Comparison of ENCODE assay signal across 11 mouse cellular contexts in the genomic region with DNA sequence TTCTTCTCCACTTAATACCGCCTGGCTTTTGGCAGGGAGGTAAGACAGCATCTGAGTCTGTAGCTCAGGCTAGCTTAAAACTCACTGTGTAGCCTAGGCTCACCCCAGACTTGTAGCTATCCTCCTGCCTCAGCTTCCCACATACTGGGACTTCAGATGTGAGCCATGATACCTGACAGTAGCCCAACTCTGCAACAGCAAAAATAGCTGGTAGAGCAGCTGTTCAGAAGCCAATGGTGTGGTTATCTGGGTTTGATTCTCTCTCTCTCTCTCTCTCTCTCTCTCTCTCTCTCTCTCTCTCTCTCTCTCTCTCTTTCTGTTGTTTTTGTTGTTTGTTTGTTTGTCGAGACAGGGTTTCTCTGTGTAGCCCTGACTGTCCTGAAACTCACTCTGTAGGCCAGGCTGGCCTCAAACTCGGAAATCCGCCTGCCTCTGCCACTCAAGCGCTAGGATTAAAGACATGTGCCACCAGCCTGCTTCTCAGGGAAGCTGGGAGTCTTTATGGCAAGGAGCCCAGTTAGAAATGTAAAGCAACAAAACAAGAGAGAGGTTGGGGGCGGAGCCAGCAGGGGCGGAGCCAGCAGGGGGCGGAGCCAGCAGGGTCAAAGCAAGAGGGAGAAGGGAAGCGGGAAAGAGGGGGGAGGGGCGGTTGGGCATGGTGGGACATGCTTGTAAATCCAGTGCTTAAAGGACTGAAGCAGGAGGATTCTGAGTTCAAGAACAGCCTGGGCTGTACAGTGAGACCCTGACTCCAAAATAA. TPM values are rescaled to one million over a fixed set of nuclear protein-coding genes. Genes with fewer than 3 reads are reported as not detected.
DNase-seq lines count a peak whose midpoint lies in the region; ATAC-seq and TF ChIP-seq lines count a peak whose summit lies in the region.
"Had no signal": no experiment of that assay in that cellular context is flagged by ENCODE, and none has a peak within 500 bp of the region (broad histone marks: within the 10 kb centered on the region; RNA-seq: fewer than 3 reads in every experiment).

No protein-coding gene starts in this region.

- TF ChIP-seq CTCF in forebrain, postnatal 0 days (IDR thresholded peaks at IDR 0.05; ENCODE audit: low read depth): no peak

- DNase-seq in forebrain, embryonic 11.5 days (ENCODE audit: low spot score): peak; percentile 69
- no peak for DNase-seq in forebrain, postnatal 0 days
- peak; percentile 41 for DNase-seq in thymus, postnatal 4 days
- no peak for DNase-seq in thymus, adult 18-20 months
- peak; percentile 38 for DNase-seq in limb, embryonic 11.5 days (ENCODE audit: low spot score)
- DNase-seq in urinary bladder, postnatal 4 days (ENCODE audit: low spot score in 2 of 2): no peak
- no peak for DNase-seq in ovary, postnatal 14 days (ENCODE audit: low spot score)
- DNase-seq: cerebellum, postnatal 36 days had no signal

- ATAC-seq in forebrain, embryonic 11.5 days (replicated peaks; ENCODE audit: low FRiP score): no peak
- ATAC-seq in forebrain, postnatal 0 days: no peak
- no peak for ATAC-seq in limb, embryonic 11.5 days (ENCODE audit: insufficient number of reproducible peaks, low FRiP score, low TSS enrichment, low read depth)
- ATAC-seq in intestine, embryonic 16.5 days: no peak

- H3K4me1 ChIP-seq in forebrain, embryonic 11.5 days (replicated peaks; ENCODE audit: control insufficient read depth, insufficient read depth, low read length): no peaks in the 10 kb centered on the region
- peaks cover 10% of the 10 kb centered on the region; the same call in 1 of the 2 replicates for H3K4me1 ChIP-seq in forebrain, postnatal 0 days (ENCODE audit: insufficient read depth)
- H3K4me1 ChIP-seq in limb, embryonic 11.5 days (ENCODE audit: control insufficient read depth, insufficient read depth, low read length): no peaks in the 10 kb centered on the region
- H3K4me1 ChIP-seq in intestine, embryonic 16.5 days (ENCODE audit: control insufficient read depth, insufficient read depth, low read length): peaks cover 12% of the 10 kb centered on the region; the same call in 1 of the 2 replicates
- H3K4me1 ChIP-seq: liver, embryonic 15.5 days had no signal

- H3K27me3 ChIP-seq in forebrain, embryonic 11.5 days (ENCODE audit: control insufficient read depth, insufficient read depth, low read length): no peaks in the 10 kb centered on the region
- H3K27me3 ChIP-seq in forebrain, postnatal 0 days (ENCODE audit: insufficient read depth, low read length): no peaks in the 10 kb centered on the region
- H3K27me3 ChIP-seq in limb, embryonic 11.5 days (ENCODE audit: control insufficient read depth, insufficient read depth, low read length): no peaks in the 10 kb centered on the region
- no peaks in the 10 kb centered on the region for H3K27me3 ChIP-seq in intestine, embryonic 16.5 days (replicated peaks; ENCODE audit: control insufficient read depth, insufficient read depth, low read length)
- H3K27me3 ChIP-seq: liver, embryonic 15.5 days had no signal

- no peak overlapping the region for H3K9ac ChIP-seq in forebrain, embryonic 11.5 days (ENCODE audit: low read length)
- no peak overlapping the region for H3K9ac ChIP-seq in forebrain, postnatal 0 days
- no peak overlapping the region for H3K9ac ChIP-seq in limb, embryonic 11.5 days (ENCODE audit: low read length)
- H3K9ac ChIP-seq in intestine, embryonic 16.5 days (ENCODE audit: low read depth, low read length): no peak overlapping the region
- H3K9ac ChIP-seq: liver, embryonic 15.5 days had no signal

- no peaks in the 10 kb centered on the region for H3K36me3 ChIP-seq in forebrain, embryonic 11.5 days (ENCODE audit: control insufficient read depth, insufficient read depth, low read length)
- H3K36me3 ChIP-seq in forebrain, postnatal 0 days (ENCODE audit: insufficient read depth): no peaks in the 10 kb centered on the region
- no peaks in the 10 kb centered on the region for H3K36me3 ChIP-seq in limb, embryonic 11.5 days (ENCODE audit: control insufficient read depth, insufficient read depth, low read length)
- no peaks in the 10 kb centered on the region for H3K36me3 ChIP-seq in intestine, embryonic 16.5 days (ENCODE audit: control insufficient read depth, insufficient read depth, low read length)
- H3K36me3 ChIP-seq: liver, embryonic 15.5 days had no signal

- no peak overlapping the region for H3K4me2 ChIP-seq in forebrain, embryonic 11.5 days (ENCODE audit: low read depth, low read length, severe bottlenecking)
- H3K4me2 ChIP-seq in forebrain, postnatal 0 days (ENCODE audit: low read depth): no peak overlapping the region
- no peak overlapping the region for H3K4me2 ChIP-seq in limb, embryonic 11.5 days (ENCODE audit: low read depth, severe bottlenecking)
- no peak overlapping the region for H3K4me2 ChIP-seq in intestine, embryonic 16.5 days (ENCODE audit: low read depth, low read length)

- H3K4me3 ChIP-seq in forebrain, embryonic 11.5 days (ENCODE audit: low read depth, low read length): no peak overlapping the region
- H3K4me3 ChIP-seq in forebrain, postnatal 0 days (ENCODE audit: low read depth, low read length): no peak overlapping the region
- no peak overlapping the region for H3K4me3 ChIP-seq in limb, embryonic 11.5 days (ENCODE audit: low read depth, low read length)
- H3K4me3 ChIP-seq in intestine, embryonic 16.5 days (ENCODE audit: low read length): no peak overlapping the region
- H3K4me3 ChIP-seq: layer of hippocampus, adult 2 months; liver, embryonic 15.5 days had no signal

- no peak overlapping the region for H3K27ac ChIP-seq in forebrain, embryonic 11.5 days (ENCODE audit: low read depth, low read length)
- no peak overlapping the region for H3K27ac ChIP-seq in forebrain, postnatal 0 days (ENCODE audit: low read depth, low read length)
- no peak overlapping the region for H3K27ac ChIP-seq in limb, embryonic 11.5 days (replicated peaks; ENCODE audit: low read depth, low read length)
- H3K27ac ChIP-seq in intestine, embryonic 16.5 days (ENCODE audit: low read length): no peak overlapping the region
- H3K27ac ChIP-seq: layer of hippocampus, adult 2 months; liver, embryonic 15.5 days had no signal

- WGBS in forebrain, embryonic 11.5 days: 82% methylated on average over 10 of the region's 10 CpGs
- WGBS in forebrain, postnatal 0 days: 77% methylated on average over 10 of the region's 10 CpGs
- WGBS in limb, embryonic 11.5 days: 71% methylated on average over 10 of the region's 10 CpGs
- 75% methylated on average over 10 of the region's 10 CpGs for WGBS in intestine, embryonic 16.5 days

- no peaks in the 10 kb centered on the region for H3K9me3 ChIP-seq in forebrain, embryonic 11.5 days (ENCODE audit: control insufficient read depth, low read length)
- H3K9me3 ChIP-seq in forebrain, postnatal 0 days (ENCODE audit: low read length): no peaks in the 10 kb centered on the region
- H3K9me3 ChIP-seq in limb, embryonic 11.5 days (ENCODE audit: control insufficient read depth, low read length): no peaks in the 10 kb centered on the region
- no peaks in the 10 kb centered on the region for H3K9me3 ChIP-seq in intestine, embryonic 16.5 days (ENCODE audit: control insufficient read depth, low read length)
- H3K9me3 ChIP-seq: liver, embryonic 15.5 days had no signal

RNA-seq across cellular contexts. Expression of gene Sub1, which starts 41.3 kb away (rescaled TPM):
- 627 and 726 TPM in 2 replicates for polyA plus RNA-seq in forebrain, embryonic 11.5 days (2014; fragmentation: Nextera tagmentation; extraction: Ambion mirVana)
- total RNA-seq in forebrain, postnatal 0 days (2014; rRNA removed): 187 TPM in 2 replicates
- polyA plus RNA-seq in forebrain, postnatal 0 days (2015; fragmentation: Nextera tagmentation; extraction: Ambion mirVana): 618 and 740 TPM in 2 replicates
- 1,109 and 1,116 TPM in 2 replicates for polyA plus RNA-seq in limb, embryonic 11.5 days (2014; fragmentation: Nextera tagmentation; extraction: Ambion mirVana)
- 527 and 590 TPM in 2 replicates for polyA plus RNA-seq in intestine, embryonic 16.5 days (2015; fragmentation: Nextera tagmentation; extraction: Ambion mirVana)

Comparison
In these comparisons a context has a peak if more than half of its experiments do, and no peak if none do; other contexts are left out.
1. DNase-seq: peak in forebrain, embryonic 11.5 days (single experiment), thymus, postnatal 4 days (single experiment) and limb, embryonic 11.5 days (single experiment); none in forebrain, postnatal 0 days (single experiment), thymus, adult 18-20 months (0 of 2), urinary bladder, postnatal 4 days (0 of 2) and ovary, postnatal 14 days (single experiment).